Mouse (Mus musculus): Measurements from ENCODE around the gene Cmtm5.

GRCm38 (mm10) chr14:54944939-54945338, 8.9 kb downstream of the Cmtm5 start:
- TF ChIP-seq CTCF (IDR thresholded peaks at IDR 0.05; ENCODE audit: control insufficient read depth, insufficient read depth, insufficient read length) (no peak), FOSL1 (IDR thresholded peaks at IDR 0.05; ENCODE audit: insufficient read depth, low read length, poor library complexity, severe bottlenecking) (no peak), MAX (IDR thresholded peaks at IDR 0.05) (no peak), MYOD1 (IDR thresholded peaks at IDR 0.05; ENCODE audit: control insufficient read depth, insufficient read length, low read depth) (no peak), USF1 (IDR thresholded peaks at IDR 0.05; ENCODE audit: low read depth) (no peak), CEBPB (IDR thresholded peaks at IDR 0.05; ENCODE audit: low read depth) (no peak), MYOG (IDR thresholded peaks at IDR 0.05; ENCODE audit: control insufficient read depth, extremely low read depth, insufficient read length) (no peak)

Data from C2C12 (cell line).